Mouse (Mus musculus) lung, postnatal 0 days (tissue): Measurements from ENCODE around the gene Mfap2. TPM values are rescaled to one million over a fixed set of nuclear protein-coding genes. Genes with fewer than 3 reads are reported as not detected.

ENCODE experiments used
- ATAC-seq: fragments of 200-750 bp; cut with Nextera tagmentation; 2 replicates; pipeline ENCODE4 v1.8.0; 2017; ENCODE audit warnings: moderate library complexity
- DNase-seq: peaks from one replicate; pipeline ENCODE4 v3.0.0-alpha.2; 2016; ENCODE audit warnings: low spot score
- H3K27ac ChIP-seq: fragments of 300-500 bp; sonication (generic); 2 replicates; pipeline ENCODE4 v1.5.1; 2014; ENCODE audit warnings: antibody characterized with exemption, mild to moderate bottlenecking, low read length, mixed read lengths
- H3K27me3 ChIP-seq: fragments of 300-500 bp; sonication (generic); replicated peaks from 2 replicates; pipeline ENCODE4 v1.6.1; 2014; ENCODE audit warnings: low read length, mixed read lengths; ENCODE audit not compliant: insufficient read depth
- H3K36me3 ChIP-seq: fragments of 300-500 bp; sonication (generic); 2 replicates; pipeline ENCODE4 v1.6.1; 2014; ENCODE audit warnings: low read length, mixed read lengths; ENCODE audit not compliant: insufficient read depth
- H3K4me1 ChIP-seq: fragments of 300-500 bp; sonication (generic); 2 replicates; pipeline ENCODE4 v1.6.1; 2014; ENCODE audit warnings: antibody characterized with exemption, low read depth, low read length, mixed read lengths; ENCODE audit not compliant: insufficient read depth
- H3K4me2 ChIP-seq: fragments of 300-500 bp; sonication (generic); replicated peaks from 2 replicates; pipeline ENCODE4 v1.6.1; 2014; ENCODE audit warnings: low read depth, mild to moderate bottlenecking, low read length, moderate library complexity, mixed read lengths
- H3K4me3 ChIP-seq: fragments of 300-500 bp; sonication (generic); 2 replicates; pipeline ENCODE4 v1.5.1; 2014; ENCODE audit warnings: low read depth, low read length
- H3K9ac ChIP-seq: fragments of 300-500 bp; sonication (generic); replicated peaks from 2 replicates; pipeline ENCODE4 v1.6.1; 2014; ENCODE audit warnings: low read depth, mild to moderate bottlenecking
- H3K9me3 ChIP-seq: fragments of 300-500 bp; sonication (generic); 2 replicates; pipeline ENCODE4 v1.6.1; 2016; ENCODE audit warnings: low read length, mixed read lengths
- CTCF ChIP-seq: IDR thresholded peaks from 2 replicates; pipeline ENCODE4 v1.5.1; 2016; ENCODE audit warnings: antibody characterized with exemption, mild to moderate bottlenecking
- EP300 ChIP-seq: IDR thresholded peaks from 2 replicates; pipeline ENCODE4 v1.6.1; 2016; ENCODE audit warnings: antibody characterized with exemption, mild to moderate bottlenecking, control low read depth
- WGBS: fragments of 180-500 bp; shearing (Covaris S2); extraction: QIAGEN DNeasy Blood & Tissue Kit; methylation state at CpG from one replicate; pipeline ENCODE4 v1.1.7; 2014; 5-methylcytosine and 5-hydroxymethylcytosine counted together
- polyA plus RNA-seq: library from polyadenylated mRNA; unstranded; fragments of >200 nt; fragmentation: Nextera tagmentation; extraction: Ambion mirVana; gene quantifications from 2 replicates; pipeline ENCODE4 v1.2.1, GENCODE M21; 2015

Gene Mfap2
- polyA plus RNA-seq, 1 experiment from 2014 or later = 422 TPM

DNA sequence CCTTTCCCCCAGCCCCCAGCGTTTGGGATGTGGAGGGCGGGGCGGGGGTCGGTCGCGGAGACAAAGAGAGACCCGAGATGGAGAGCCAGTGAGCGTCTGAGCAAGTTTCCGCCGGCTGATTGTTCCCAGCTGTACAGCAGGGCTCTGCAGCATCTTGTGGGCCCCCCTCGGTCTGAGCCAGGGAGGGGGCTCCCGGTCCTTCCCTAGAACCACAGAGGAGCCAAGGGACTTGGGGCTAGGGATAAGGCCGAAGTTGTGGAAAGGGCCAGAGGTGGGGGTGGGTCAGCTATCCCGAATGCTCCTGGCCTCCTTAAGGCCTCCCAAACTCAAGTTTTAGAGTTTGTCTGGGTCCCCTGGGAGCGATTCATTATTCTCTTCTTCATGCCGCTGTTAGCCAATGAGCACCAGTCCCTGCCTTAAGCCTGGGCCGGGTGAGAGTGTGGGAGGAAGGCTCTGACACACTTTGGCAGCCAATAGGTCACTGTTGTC is 767 bp downstream of the Mfap2 start:
- no peaks in the 10 kb centered on the region for H3K27me3 ChIP-seq
- H3K9me3 ChIP-seq = no peaks in the 10 kb centered on the region
- WGBS = under 1% methylated on average over 13 of the region's 17 CpGs
- DNase-seq (peak; percentile 51), ATAC-seq (peak; percentile 14; the same call in 1 of the 2 replicates)
- H3K4me2 ChIP-seq = peak overlapping the region; percentile 73
- 0 out of 2 replicates have a peak, but pooled peaks cover 3% of the 10 kb centered on the region for H3K4me1 ChIP-seq
- H3K9ac ChIP-seq = peak overlapping the region; percentile 59
- H3K4me3 ChIP-seq = peak overlapping the region; percentile 57
- H3K36me3 ChIP-seq = 0 out of 2 replicates have a peak, but pooled peaks cover 14% of the 10 kb centered on the region
- H3K27ac ChIP-seq = peak overlapping the region; percentile 79
- no peak for TF ChIP-seq CTCF
- no peak for TF ChIP-seq EP300

- Histone ChIP-seq H3K4me1 (0 out of 2 replicates have a peak, but pooled peaks cover 3% of the 10 kb centered on the region), H3K4me3 (peak overlapping the region; percentile 57; the same call in 1 of the 2 replicates), H3K4me2 (peak overlapping the region; percentile 73), H3K27me3 (no peaks in the 10 kb centered on the region), H3K36me3 (0 out of 2 replicates have a peak, but pooled peaks cover 6% of the 10 kb centered on the region), H3K27ac (peak overlapping the region; percentile 20; the same call in 1 of the 2 replicates), H3K9ac (no peak overlapping the region; the same call in 1 of the 2 replicates), H3K9me3 (no peaks in the 10 kb centered on the region)
- 41% methylated on average over 14 of the region's 14 CpGs for WGBS
- ATAC-seq (no peak), DNase-seq (no peak)
- TF ChIP-seq EP300 = no peak
- no peak for TF ChIP-seq CTCF
Observed at GRCm38 (mm10) chr4:141011556-141012328, 1.5 kb downstream of the Mfap2 start.

DNA sequence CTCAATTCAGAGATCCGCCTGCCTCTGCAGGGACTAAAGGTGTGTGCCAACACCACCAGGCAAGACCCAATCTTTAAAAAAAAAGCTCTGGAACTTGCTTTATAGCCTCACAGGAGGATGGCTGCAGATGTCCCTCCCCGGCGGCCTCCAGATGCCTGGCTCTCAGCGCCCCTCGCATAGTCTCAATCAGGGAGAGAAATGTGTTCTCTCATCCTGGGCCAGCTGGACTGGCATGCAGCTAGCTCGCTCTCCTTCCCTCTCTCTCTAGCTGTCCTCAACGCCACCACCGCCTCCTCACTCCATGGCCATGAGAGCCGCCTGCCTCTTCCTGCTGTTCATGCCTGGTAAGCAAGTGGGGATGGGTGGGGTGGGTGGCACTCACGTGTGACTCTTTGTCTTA is 2.3 kb downstream of the Mfap2 start:
- Histone ChIP-seq H3K9ac (no peak overlapping the region), H3K4me1 (0 out of 2 replicates have a peak, but pooled peaks cover 3% of the 10 kb centered on the region), H3K27ac (no peak overlapping the region)

DNA sequence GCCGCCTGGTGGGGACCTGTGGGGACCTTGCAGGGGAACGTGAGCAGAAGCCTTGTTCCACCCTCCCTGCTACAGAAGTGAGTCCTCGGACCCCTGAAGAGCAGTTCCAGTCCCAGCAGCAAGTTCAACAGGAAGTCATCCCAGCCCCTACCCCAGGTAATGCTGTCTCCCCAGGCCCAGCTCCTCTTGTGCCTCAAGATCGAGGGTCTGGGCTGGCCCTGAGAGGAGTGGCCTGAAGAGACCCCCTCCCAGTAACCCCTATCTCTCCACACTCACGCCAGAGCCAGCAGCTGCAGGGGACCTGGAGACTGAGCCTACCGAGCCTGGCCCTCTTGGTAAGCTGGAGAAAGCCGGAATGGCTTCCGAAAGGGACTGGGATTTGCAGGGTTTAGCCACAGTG is 3.9 kb downstream of the Mfap2 start:
- H3K4me1 ChIP-seq = no peaks in the 10 kb centered on the region
- no peaks in the 10 kb centered on the region for H3K9me3 ChIP-seq
- H3K27me3 ChIP-seq = no peaks in the 10 kb centered on the region
- H3K27ac ChIP-seq = no peak overlapping the region
- no peak for DNase-seq
- no peak for TF ChIP-seq CTCF
- 73% methylated on average over 8 of the region's 8 CpGs for WGBS
- ATAC-seq = no peak
- H3K36me3 ChIP-seq = 0 out of 2 replicates have a peak, but pooled peaks cover 4% of the 10 kb centered on the region
- H3K4me3 ChIP-seq = no peak overlapping the region
- H3K9ac ChIP-seq = no peak overlapping the region
- no peak overlapping the region for H3K4me2 ChIP-seq

More for the DNA sequence above, 2.3 kb downstream of the Mfap2 start:
- DNase-seq (no peak), ATAC-seq (no peak)
- no peaks in the 10 kb centered on the region for H3K9me3 ChIP-seq
- H3K4me3 ChIP-seq = no peak overlapping the region
- H3K27me3 ChIP-seq = no peaks in the 10 kb centered on the region
- 77% methylated on average over 10 of the region's 10 CpGs for WGBS
- 0 out of 2 replicates have a peak, but pooled peaks cover 4% of the 10 kb centered on the region for H3K36me3 ChIP-seq
- TF ChIP-seq EP300 = no peak
- no peak for TF ChIP-seq CTCF
- H3K4me2 ChIP-seq = no peak overlapping the region

- ATAC-seq (no peak), DNase-seq (no peak)
- H3K9me3 ChIP-seq = no peaks in the 10 kb centered on the region
- H3K36me3 ChIP-seq = 0 out of 2 replicates have a peak, but pooled peaks cover 4% of the 10 kb centered on the region
- no peak overlapping the region for H3K4me2 ChIP-seq
- WGBS = 87% methylated on average over 11 of the region's 11 CpGs
- H3K27me3 ChIP-seq = no peaks in the 10 kb centered on the region
- no peak overlapping the region for H3K4me3 ChIP-seq
- no peak overlapping the region for H3K27ac ChIP-seq
- H3K4me1 ChIP-seq = no peaks in the 10 kb centered on the region
- TF ChIP-seq CTCF = no peak
- TF ChIP-seq EP300 = no peak
- H3K9ac ChIP-seq = no peak overlapping the region
Observed at GRCm38 (mm10) chr4:141014856-141015255, 4.6 kb downstream of the Mfap2 start.

DNA sequence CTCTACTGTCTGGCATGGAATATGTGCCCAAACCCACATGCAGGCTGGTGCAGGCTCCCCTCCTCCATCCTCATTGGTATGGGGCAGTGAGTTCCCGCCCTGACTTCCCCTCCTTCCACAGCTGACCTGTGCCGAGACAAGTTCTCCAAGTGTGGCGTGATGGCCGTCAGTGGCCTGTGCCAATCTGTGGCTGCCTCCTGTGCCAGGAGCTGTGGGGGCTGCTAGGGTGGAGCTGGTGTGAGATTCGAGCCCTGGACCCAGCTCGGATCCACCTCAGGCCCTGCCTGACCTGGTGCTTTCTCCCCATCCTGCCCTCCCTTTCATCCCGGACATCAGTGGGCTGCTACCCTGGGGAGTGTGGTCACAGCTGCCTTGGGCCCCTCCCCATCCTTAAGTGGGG is 5.1 kb downstream of the Mfap2 start:
- DNase-seq (no peak), ATAC-seq (no peak)
- Histone ChIP-seq H3K4me2 (no peak overlapping the region), H3K9me3 (no peaks in the 10 kb centered on the region), H3K4me1 (peaks cover under 1% of the 10 kb centered on the region; the same call in 1 of the 2 replicates), H3K27ac (no peak overlapping the region), H3K27me3 (no peaks in the 10 kb centered on the region), H3K36me3 (0 out of 2 replicates have a peak, but pooled peaks cover 4% of the 10 kb centered on the region), H3K4me3 (no peak overlapping the region), H3K9ac (no peak overlapping the region)
- WGBS = 59% methylated on average over 7 of the region's 7 CpGs
- TF ChIP-seq CTCF (no peak), EP300 (no peak)
